Mouse (Mus musculus): ENCODE measurements around the gene Lamb1.

Lamb1 gene

GRCm38 (mm10) chr12:31317670-31318408, 52.8 kb downstream of the Lamb1 start:
- no peak for DNase-seq (ENCODE audit: low read depth)

GRCm38 (mm10) chr12:31318409-31318963, 53.5 kb downstream of the Lamb1 start:
- DNase-seq (ENCODE audit: low read depth), result no peak

GRCm38 (mm10) chr12:31320817-31321216, 55.8 kb downstream of the Lamb1 start:
- DNase-seq (ENCODE audit: low read depth), result no peak

GRCm38 (mm10) chr12:31321532-31321931, 56.5 kb downstream of the Lamb1 start:
- no peak for DNase-seq (ENCODE audit: low read depth)

- DNase-seq (ENCODE audit: low read depth), result no peak
These were observed 58.2 kb downstream of the Lamb1 start for GRCm38 (mm10) chr12:31323136-31323695.

- no peak for DNase-seq (ENCODE audit: low read depth)
These were observed 62.1 kb downstream of the Lamb1 start for GRCm38 (mm10) chr12:31327139-31327538.

- DNase-seq (ENCODE audit: low read depth), result no peak
These were observed 68.2 kb downstream of the Lamb1 start for GRCm38 (mm10) chr12:31333261-31333660.

GRCm38 (mm10) chr12:31350191-31350943, 85.3 kb downstream of the Lamb1 start:
- DNase-seq (ENCODE audit: low read depth), result no peak

- peak; percentile 92 for DNase-seq (ENCODE audit: low read depth)
These were observed 86.2 kb downstream of the Lamb1 start, which contains the start of gene Dld for GRCm38 (mm10) chr12:31350944-31351928. TSS of gene Dld (minus strand) at chr12:31351453.

GRCm38 (mm10) chr12:31366428-31366827, 101.4 kb downstream of the Lamb1 start:
- DNase-seq (ENCODE audit: low read depth), result no peak

- no peak for DNase-seq (ENCODE audit: low read depth)
These were observed 102.7 kb downstream of the Lamb1 start for GRCm38 (mm10) chr12:31367721-31368120.

- DNase-seq (ENCODE audit: low read depth), result no peak
These were observed 104.1 kb downstream of the Lamb1 start for GRCm38 (mm10) chr12:31369118-31369517.

- DNase-seq (ENCODE audit: low read depth), result no peak
These were observed 104.6 kb downstream of the Lamb1 start for GRCm38 (mm10) chr12:31369656-31370055.

- peak; percentile 70 for DNase-seq (ENCODE audit: low read depth)
These were observed 109.7 kb downstream of the Lamb1 start for GRCm38 (mm10) chr12:31374603-31375282.

- no peak for DNase-seq (ENCODE audit: low read depth)
These were observed 110.2 kb downstream of the Lamb1 start for GRCm38 (mm10) chr12:31375283-31375615.

GRCm38 (mm10) chr12:31376326-31376950, 111.4 kb downstream of the Lamb1 start:
- no peak for DNase-seq (ENCODE audit: low read depth)

GRCm38 (mm10) chr12:31377241-31377640, 112.2 kb downstream of the Lamb1 start:
- no peak for DNase-seq (ENCODE audit: low read depth)
